Mouse (Mus musculus): ENCODE measurements around the gene Lemd2.
A peak's percentile ranks its signal among the peaks of the same experiment; 100 is the strongest.

Lemd2 gene

DNA sequence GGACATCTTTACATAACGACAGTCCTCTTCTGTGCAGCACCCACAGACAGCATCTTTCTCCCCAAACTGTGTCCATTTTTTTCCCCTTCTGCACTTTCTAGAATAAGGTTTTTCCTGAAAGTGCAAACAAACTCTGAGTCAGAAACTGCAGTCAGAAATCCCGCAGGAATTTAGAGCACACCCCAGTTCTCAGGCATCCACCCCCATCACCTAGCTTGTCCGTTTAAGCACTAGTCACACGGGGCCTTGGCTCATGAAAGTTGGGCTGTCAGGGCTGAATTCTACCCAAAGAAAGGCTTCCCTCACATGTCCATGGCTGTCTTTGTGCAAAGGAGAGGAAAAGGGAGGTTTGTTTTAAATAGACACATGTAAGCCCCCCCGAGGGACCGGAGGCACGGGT, 23.0 kb upstream of the Lemd2 start:
- no peak for DNase-seq (ENCODE audit: low spot score in 2 of 2)

DNA sequence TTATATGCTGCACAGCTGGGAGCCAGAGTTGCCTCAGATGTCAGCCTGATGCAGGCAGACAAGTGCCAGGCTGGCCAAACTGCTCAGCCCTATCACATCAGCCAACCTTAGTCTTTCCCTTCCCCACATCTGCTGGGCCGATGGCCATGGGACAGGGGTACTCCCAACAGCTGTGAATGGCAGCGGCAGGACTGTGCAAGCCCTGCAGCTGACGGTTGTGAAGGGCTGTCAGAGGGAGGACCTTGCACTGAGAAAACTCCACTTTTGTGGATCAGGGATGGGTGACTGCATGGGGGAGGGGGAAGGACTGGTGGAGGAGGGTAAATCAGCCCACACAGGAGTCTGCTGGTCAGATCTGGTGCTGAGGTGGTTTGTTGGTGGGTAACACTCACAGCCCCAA, 22.4 kb upstream of the Lemd2 start:
- no peak for DNase-seq (ENCODE audit: low spot score in 2 of 2)

- DNase-seq (ENCODE audit: low spot score in 2 of 2): no peak
Measured at GRCm38 (mm10) chr17:27225801-27226200, 21.5 kb upstream of the Lemd2 start.

- DNase-seq (ENCODE audit: low spot score in 2 of 2): no peak
Measured at GRCm38 (mm10) chr17:27223821-27224220, 19.6 kb upstream of the Lemd2 start.

GRCm38 (mm10) chr17:27221562-27221961, 17.3 kb upstream of the Lemd2 start:
- DNase-seq (ENCODE audit: low spot score in 2 of 2): no peak

- DNase-seq (ENCODE audit: low spot score in 2 of 2): no peak
Measured at GRCm38 (mm10) chr17:27218916-27219315, 14.6 kb upstream of the Lemd2 start.

DNA sequence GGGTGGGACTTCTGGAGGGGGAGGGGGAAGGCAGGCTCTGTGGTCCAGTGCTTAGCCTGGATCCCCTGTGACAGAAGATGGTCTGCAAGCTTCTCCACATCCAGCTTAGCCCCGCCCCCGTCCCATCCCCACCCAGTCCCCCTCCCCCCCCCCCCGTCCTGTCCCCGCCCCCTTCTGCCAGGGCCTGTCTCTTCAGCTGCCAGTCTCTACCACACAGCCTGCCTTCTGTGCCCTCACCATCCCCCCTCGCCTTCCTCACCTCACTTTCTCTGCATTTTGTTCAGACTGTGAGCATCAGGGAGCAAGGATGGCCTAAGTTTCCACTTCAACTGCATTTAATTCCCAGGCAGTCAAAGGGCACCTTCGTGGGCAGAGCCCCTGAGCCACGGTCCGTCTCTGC, 14.1 kb upstream of the Lemd2 start:
- DNase-seq (ENCODE audit: low spot score in 2 of 2): no peak

DNA sequence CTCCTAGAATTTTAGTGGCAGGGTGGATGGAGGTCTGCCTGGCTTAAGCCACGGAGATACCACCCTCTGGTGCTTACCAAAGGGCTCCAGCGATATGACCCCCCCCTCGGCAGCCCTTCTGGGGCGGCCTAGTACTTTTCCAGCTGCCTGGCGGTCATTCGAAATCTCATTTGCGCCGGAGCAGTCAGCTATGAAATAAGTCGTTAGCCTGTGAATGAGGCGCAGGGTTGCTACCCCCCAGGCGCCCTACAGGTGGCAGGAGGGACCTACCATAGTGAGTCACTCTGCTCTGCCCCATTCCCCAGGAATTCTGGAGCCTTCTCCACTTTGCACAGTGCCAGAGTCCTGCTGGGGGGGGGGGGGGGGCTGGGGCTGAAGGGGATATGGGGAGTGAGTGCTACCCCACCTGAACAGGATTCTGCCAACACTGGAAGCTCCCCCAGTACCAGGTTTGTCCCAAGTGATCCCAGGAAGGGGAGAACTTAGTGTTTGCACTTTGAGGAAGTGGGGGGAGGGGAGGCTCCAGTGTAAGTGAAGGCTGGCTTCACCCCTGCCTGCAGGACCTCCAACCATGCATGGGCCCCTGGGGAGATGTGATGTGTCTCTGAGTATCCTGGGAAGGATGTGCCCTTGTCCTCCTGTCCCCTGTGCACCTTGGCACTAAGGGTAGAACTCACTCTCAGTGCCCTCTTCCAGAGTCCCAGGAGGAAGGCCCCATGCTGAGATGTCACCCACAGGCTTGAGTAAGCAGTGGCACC, 8.7 kb upstream of the Lemd2 start:
- no peak for DNase-seq (ENCODE audit: low spot score in 2 of 2)

DNA sequence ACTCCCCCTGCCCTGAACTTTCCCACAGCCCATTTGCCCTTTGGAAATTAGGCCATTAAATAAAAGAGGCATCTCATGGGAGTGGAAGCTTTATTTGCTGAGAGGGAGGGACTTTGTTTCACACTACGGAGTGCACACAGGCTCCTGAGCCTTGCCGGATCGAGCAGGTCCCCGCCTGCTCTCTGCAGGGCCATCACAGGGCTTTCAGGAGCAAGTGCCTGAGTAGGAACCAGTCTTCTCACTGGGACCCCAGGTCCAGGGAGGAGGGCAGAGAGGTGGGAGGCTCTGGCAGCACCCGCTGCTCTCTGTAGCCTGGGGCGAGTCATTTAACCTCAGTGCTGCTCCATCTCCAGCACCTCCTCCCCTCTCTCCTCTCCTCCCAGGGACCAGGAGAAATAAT, 7.7 kb upstream of the Lemd2 start:
- DNase-seq (ENCODE audit: low spot score in 2 of 2): no peak

DNA sequence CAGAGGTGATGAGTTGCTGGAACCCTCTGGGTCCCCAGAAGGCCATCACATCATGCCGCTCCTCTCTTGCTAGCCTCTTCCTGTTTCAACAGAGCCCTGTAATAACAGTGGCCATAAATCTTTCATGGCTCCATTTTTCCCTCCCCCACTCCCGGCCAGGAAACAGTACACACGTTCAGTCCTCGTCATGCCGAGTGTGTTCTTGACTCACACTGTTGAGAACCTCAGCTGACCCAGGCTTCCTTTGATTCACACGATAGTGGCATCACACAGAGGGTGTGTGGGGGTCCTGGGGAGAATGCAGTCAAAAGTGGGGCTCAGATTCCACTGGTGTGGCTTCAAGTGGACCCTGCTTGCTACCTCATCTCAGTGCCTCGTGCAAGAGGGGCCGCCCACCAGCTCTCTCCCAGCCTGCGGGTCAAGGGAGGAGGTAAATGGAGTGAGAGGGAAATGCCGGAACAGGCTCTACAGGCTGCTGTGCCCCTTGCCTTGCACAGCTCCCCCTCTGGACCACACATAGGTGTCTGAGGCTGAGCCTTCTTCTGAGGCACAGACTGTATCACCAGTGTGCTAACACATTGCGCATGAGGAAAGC, 2.9 kb upstream of the Lemd2 start:
- no peak for DNase-seq (ENCODE audit: low spot score in 2 of 2)

DNA sequence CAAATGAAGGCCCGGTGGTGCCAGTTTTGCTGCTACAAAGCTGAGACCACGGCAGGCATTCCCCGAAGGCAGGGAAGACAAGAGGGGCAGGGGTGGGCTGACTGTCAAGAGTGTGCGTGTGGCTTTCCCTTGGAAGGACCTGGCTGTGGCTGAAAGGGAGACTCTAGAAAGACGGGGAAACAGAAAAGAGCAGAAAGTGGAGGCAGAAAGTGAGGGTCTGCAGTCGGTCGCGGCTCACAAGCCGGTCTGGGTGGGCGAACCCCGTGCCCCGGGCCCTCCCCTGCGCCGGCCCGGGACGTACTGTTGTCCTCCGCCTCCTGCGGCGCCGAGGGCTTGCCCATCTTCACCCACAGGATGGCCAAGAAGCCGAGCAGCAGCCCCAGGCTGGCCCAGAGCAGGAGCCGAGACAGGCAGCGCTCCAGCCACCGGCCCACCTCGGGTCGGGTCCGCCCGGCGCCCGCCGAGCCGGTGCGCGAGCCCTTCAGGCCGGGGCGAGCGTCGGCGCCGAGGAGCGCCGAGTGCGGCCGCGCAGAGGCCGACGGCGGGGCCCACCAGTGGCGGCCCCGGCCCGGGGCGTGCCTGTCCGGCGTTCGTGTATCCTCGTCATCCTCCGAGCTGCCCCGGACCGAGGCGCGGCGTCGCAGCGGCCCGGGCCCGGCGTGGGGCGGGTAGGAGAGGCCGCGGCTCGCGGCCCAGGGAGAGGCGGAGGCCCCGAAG, 753 bp downstream of the Lemd2 start:
- peak in 1 of 2 experiments; percentile 27 for DNase-seq (ENCODE audit: low spot score in 2 of 2)

GRCm38 (mm10) chr17:27202919-27203357, 1.3 kb downstream of the Lemd2 start:
- DNase-seq (ENCODE audit: low spot score in 2 of 2): no peak

- no peak for DNase-seq (ENCODE audit: low spot score in 2 of 2)
Measured at GRCm38 (mm10) chr17:27201981-27202380, 2.3 kb downstream of the Lemd2 start.

DNA sequence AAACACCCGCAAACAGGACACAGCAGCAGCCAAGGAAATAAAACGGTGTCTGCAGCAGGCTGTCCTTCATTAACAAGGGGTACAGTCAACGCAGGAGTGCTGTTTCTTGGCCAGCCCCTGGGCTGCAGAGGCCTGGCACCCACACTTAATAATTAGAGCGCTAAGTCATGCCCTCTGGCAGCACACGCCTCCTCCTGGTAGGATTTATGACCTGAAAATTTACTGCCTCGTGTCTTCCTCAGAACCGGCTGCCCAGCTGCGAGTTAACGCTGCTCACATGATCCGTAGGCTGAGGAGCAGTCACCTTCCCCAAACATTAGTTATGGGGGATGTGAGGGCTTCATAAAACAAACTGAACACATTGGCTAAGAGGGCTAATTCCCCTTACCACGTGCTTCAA, 3.5 kb downstream of the Lemd2 start:
- no peak for DNase-seq (ENCODE audit: low spot score in 2 of 2)

- no peak for DNase-seq (ENCODE audit: low spot score in 2 of 2)
Measured at GRCm38 (mm10) chr17:27199864-27200263, 4.4 kb downstream of the Lemd2 start.

- no peak for DNase-seq (ENCODE audit: low spot score in 2 of 2)
Measured at GRCm38 (mm10) chr17:27199205-27199604, 5.1 kb downstream of the Lemd2 start.

DNA sequence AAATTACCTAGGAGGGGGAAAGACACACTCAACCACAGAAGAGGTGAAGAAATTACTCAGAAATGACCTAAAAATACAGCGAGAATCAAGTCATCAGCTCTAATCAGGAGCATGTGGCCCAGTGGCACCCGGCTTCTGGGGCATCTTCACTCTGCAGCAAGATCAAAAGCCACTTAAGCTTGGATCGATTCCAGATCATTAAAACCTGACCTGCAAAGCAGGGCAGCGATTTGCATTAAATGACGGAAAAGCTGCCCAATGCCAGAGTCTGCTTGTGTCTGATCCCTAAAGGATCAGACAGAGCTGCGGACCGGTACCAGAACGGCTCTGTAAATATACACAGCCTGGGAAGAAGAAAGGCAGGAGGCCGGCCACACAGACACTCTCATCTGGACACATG, 8.1 kb downstream of the Lemd2 start:
- DNase-seq (ENCODE audit: low spot score in 2 of 2): no peak

DNA sequence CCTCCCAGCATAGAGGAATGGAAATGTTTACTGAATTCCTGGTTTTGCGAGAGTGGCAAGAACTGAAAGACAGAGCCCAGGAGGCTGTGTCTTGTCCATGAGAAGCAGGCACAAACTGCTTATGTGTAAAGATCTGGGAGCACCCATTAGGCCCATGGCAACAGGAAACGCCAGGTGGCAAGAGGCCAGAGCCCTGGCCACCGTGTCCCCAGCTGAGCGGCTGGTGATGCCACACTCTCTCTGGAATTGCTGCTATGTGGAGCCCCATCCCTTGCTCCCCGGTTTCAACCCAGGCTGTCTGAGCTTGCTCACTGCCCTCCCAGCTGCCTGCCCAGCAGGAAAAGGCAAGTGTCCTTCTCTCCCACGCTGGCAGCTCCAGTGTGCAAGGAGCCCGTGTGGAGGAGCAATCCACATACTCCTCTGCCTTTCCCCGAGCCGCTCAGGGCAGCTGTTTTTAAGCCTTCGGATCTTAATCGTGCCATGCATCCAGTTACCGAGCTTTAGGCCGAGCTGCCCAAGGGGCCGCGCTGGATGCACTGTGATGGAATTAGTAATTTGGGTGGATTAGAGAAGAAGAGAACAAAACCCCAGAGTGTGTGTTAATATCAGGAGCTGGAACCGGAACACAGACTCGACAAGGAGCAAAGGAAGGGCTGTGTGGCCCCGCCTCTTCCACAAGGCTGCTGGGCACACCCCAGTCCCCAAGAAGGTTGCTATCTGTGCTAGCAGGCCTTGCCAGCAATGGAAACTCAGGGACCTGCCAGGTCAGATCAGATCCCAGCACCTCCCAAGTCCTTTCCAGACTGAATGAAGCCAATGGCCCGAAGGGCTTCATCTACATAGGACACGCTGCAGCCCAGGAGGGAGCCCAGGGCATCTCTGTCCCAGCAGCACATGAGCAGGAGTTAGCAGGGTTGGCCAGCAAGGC, 9.7 kb downstream of the Lemd2 start:
- DNase-seq (ENCODE audit: low spot score in 2 of 2): no peak

GRCm38 (mm10) chr17:27191804-27192203, 12.5 kb downstream of the Lemd2 start:
- DNase-seq (ENCODE audit: low spot score in 2 of 2): no peak

DNA sequence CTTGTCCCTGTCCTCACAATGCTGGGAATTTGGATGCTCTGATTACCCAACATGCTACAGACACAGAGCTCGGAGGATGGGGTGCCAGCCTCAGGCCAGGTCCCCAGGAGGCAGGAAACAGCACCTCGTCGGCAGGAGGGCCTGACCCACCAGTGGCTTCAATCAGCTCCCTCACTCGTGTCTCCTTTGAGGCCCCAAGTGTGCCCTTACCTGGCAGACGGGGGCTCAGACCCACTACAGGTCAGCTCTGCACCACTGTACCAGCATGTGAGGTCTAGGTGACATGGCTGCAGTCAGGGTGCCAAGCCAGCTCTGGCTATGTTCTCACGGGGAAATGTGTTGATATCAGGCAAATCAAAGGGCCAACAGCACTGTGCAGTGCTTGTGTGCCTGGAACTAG, 13.1 kb downstream of the Lemd2 start:
- no peak for DNase-seq (ENCODE audit: low spot score in 2 of 2)

- peak; percentile 45 to 55 for DNase-seq (ENCODE audit: low spot score in 2 of 2)
Measured at GRCm38 (mm10) chr17:27189640-27190216, 14.5 kb downstream of the Lemd2 start.
